Mouse (Mus musculus): Measurements from ENCODE around the gene Asb16. TPM values are rescaled to one million over a fixed set of nuclear protein-coding genes. Genes with fewer than 3 reads are reported as not detected.

The Asb16 gene
- polyA plus RNA-seq, 1 experiment from 2014 or later, result not detected

GRCm38 (mm10) chr11:102317298-102317900, 48.9 kb downstream of the Asb16 start:
- H3K4me3 ChIP-seq, result peak overlapping the region; percentile 100
- peak; percentile 3; the same call in 1 of the 2 replicates for ATAC-seq (ENCODE audit: low FRiP score, low read depth)
- peak overlapping the region; percentile 100 for H3K9ac ChIP-seq (replicated peaks)
- under 1% methylated on average over 74 of the region's 87 CpGs for WGBS
- peaks cover 32% of the 10 kb centered on the region for H3K36me3 ChIP-seq
- peak overlapping the region; percentile 85 for H3K4me2 ChIP-seq (replicated peaks)
- H3K4me1 ChIP-seq, result peaks cover 21% of the 10 kb centered on the region
- peak overlapping the region; percentile 100 for H3K27ac ChIP-seq (replicated peaks)
- H3K27me3 ChIP-seq, result no peaks in the 10 kb centered on the region; the same call in 1 of the 2 replicates
- H3K9me3 ChIP-seq, result no peaks in the 10 kb centered on the region

GRCm38 (mm10) chr11:102317901-102318575, 49.5 kb downstream of the Asb16 start:
- Histone ChIP-seq H3K4me3 (peak overlapping the region; percentile 100), H3K27me3 (no peaks in the 10 kb centered on the region; the same call in 1 of the 2 replicates), H3K27ac (replicated peaks) (peak overlapping the region; percentile 100), H3K9me3 (no peaks in the 10 kb centered on the region), H3K4me1 (peaks cover 21% of the 10 kb centered on the region), H3K4me2 (replicated peaks) (peak overlapping the region; percentile 85), H3K36me3 (peaks cover 25% of the 10 kb centered on the region), H3K9ac (replicated peaks) (peak overlapping the region; percentile 100)
- 0% methylated on average over 29 of the region's 77 CpGs for WGBS
- peak; percentile 64 for ATAC-seq (ENCODE audit: low FRiP score, low read depth)

GRCm38 (mm10) chr11:102318576-102319409, 50.2 kb downstream of the Asb16 start:
- no peak for ATAC-seq (ENCODE audit: low FRiP score, low read depth)
- under 1% methylated on average over 60 of the region's 84 CpGs for WGBS
- Histone ChIP-seq H3K27ac (replicated peaks) (peak overlapping the region; percentile 100), H3K4me1 (peaks cover 21% of the 10 kb centered on the region), H3K27me3 (no peaks in the 10 kb centered on the region; the same call in 1 of the 2 replicates), H3K9ac (replicated peaks) (peak overlapping the region; percentile 100), H3K4me2 (replicated peaks) (peak overlapping the region; percentile 85), H3K9me3 (no peaks in the 10 kb centered on the region), H3K4me3 (peak overlapping the region; percentile 100), H3K36me3 (peaks cover 18% of the 10 kb centered on the region)

DNA sequence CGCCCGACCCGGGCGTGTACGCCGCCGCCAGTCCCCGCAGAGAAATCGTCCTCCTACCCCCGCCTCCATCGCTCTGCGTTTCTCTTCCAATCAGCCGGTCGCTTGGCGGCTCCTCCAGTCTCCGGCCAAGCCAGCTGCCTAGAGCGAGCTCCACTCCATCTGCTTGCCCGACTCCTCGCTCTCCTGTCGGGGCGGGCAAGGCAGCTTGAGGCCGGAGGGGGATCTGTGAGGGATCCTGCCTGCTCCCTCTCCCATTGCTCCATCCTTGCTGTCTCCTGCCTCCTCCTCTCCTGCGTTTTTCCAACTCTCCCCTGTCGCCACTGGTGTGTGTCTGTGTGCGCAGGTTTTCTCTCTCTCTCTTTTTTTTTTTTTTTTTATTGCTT, 50.9 kb downstream of the Asb16 start, which contains the start of gene Ubtf:
TSS of gene Ubtf (minus strand) at position 333 of the 383 bp plus-strand sequence.
- Histone ChIP-seq H3K9me3 (no peaks in the 10 kb centered on the region), H3K4me2 (replicated peaks) (peak within 1 kb of the TSS; percentile 85), H3K9ac (replicated peaks) (peak within 1 kb of the TSS; percentile 100), H3K36me3 (peaks cover 12% of the 10 kb centered on the region), H3K27ac (replicated peaks) (peak within 1 kb of the TSS; percentile 100), H3K27me3 (no peaks in the 10 kb centered on the region; the same call in 1 of the 2 replicates), H3K4me1 (peaks cover 21% of the 10 kb centered on the region), H3K4me3 (peak within 1 kb of the TSS; percentile 100)
- under 1% methylated on average over 24 of the region's 25 CpGs for WGBS
- ATAC-seq (ENCODE audit: low FRiP score, low read depth), result peak; percentile 21; the same call in 1 of the 2 replicates

DNA sequence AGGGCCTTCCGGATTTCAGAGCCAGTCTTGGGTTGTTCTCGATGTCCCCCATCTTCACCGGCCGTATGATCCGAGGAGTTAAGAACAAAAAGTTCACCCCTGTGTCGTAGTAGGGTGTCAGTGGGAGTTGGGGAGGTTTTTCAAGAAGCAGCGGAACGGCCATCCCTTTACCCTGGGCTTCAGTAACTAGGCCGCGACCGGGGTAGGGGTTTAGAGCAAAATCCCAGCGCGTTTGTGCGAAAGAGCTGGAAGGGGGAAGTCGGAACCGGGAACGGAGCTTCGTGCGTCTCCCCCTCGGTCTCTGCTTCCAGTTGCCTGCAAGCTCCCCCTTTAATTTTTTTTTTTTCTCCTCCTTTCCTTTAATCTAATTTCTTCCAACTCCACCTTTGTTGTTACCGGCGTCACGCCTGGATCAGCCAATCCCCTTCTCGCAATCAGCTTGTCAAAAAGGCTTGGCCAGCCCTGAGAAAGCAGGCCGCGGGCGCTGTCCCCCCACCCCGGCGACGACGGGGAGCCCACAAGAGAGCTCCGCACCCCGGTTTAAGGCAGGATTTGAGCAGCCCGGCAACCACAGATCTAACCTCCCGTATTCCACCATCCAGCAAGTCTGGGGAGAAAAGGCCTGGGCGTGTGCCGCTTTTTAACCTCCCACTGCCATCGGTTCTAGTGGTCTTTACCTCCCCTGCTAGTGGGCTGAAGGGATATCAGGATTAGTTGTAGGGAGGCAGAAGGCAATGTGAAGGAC, 51.6 kb downstream of the Asb16 start:
- no peak for ATAC-seq (ENCODE audit: low FRiP score, low read depth)
- peaks cover 4% of the 10 kb centered on the region for H3K36me3 ChIP-seq
- peaks cover 21% of the 10 kb centered on the region for H3K4me1 ChIP-seq
- H3K9ac ChIP-seq (replicated peaks), result peak overlapping the region; percentile 100
- under 1% methylated on average over 38 of the region's 38 CpGs for WGBS
- H3K4me3 ChIP-seq, result peak overlapping the region; percentile 100
- H3K27me3 ChIP-seq, result no peaks in the 10 kb centered on the region; the same call in 1 of the 2 replicates
- peak overlapping the region; percentile 100 for H3K27ac ChIP-seq (replicated peaks)
- H3K9me3 ChIP-seq, result no peaks in the 10 kb centered on the region
- H3K4me2 ChIP-seq (replicated peaks), result peak overlapping the region; percentile 85

DNA sequence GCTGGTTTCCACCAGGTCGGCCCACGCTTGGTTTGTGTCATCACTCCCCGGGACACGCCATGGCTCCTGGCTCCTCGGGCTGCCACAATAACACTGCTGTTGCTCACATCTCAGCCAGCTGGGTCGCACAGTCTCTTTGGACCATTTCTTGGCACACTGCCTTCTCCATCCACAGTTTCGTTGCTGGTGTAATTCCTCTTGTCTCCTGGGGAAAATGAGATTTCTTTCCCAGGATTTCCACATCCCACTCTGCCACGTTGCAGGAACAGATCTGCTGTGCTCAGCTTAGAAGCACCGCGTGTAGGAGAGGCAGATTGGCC, 52.1 kb downstream of the Asb16 start:
- Histone ChIP-seq H3K27ac (replicated peaks) (peak overlapping the region; percentile 100), H3K9ac (replicated peaks) (peak overlapping the region; percentile 100), H3K9me3 (no peaks in the 10 kb centered on the region), H3K36me3 (no peaks in the 10 kb centered on the region), H3K27me3 (no peaks in the 10 kb centered on the region; the same call in 1 of the 2 replicates), H3K4me1 (peaks cover 15% of the 10 kb centered on the region), H3K4me3 (peak overlapping the region; percentile 100), H3K4me2 (replicated peaks) (peak overlapping the region; percentile 85)
- ATAC-seq (ENCODE audit: low FRiP score, low read depth), result no peak
- WGBS, result 17% methylated on average over 10 of the region's 10 CpGs

GRCm38 (mm10) chr11:102321931-102322330, 53.4 kb downstream of the Asb16 start:
- Histone ChIP-seq H3K4me3 (no peak overlapping the region), H3K4me2 (replicated peaks) (no peak overlapping the region), H3K36me3 (no peaks in the 10 kb centered on the region), H3K9me3 (no peaks in the 10 kb centered on the region), H3K27me3 (no peaks in the 10 kb centered on the region; the same call in 1 of the 2 replicates), H3K27ac (replicated peaks) (no peak overlapping the region), H3K4me1 (peaks cover 7% of the 10 kb centered on the region), H3K9ac (replicated peaks) (no peak overlapping the region)
- WGBS, result 75% methylated on average over 6 of the region's 6 CpGs
- ATAC-seq (ENCODE audit: low FRiP score, low read depth), result no peak

GRCm38 (mm10) chr11:102323516-102323915, 55.0 kb downstream of the Asb16 start:
- Histone ChIP-seq H3K27ac (replicated peaks) (no peak overlapping the region), H3K9ac (replicated peaks) (no peak overlapping the region), H3K4me1 (peaks cover 7% of the 10 kb centered on the region), H3K27me3 (no peaks in the 10 kb centered on the region; the same call in 1 of the 2 replicates), H3K4me2 (replicated peaks) (no peak overlapping the region), H3K4me3 (no peak overlapping the region), H3K36me3 (no peaks in the 10 kb centered on the region), H3K9me3 (no peaks in the 10 kb centered on the region)
- 87% methylated on average over 1 of the region's 1 CpGs for WGBS
- no peak for ATAC-seq (ENCODE audit: low FRiP score, low read depth)

DNA sequence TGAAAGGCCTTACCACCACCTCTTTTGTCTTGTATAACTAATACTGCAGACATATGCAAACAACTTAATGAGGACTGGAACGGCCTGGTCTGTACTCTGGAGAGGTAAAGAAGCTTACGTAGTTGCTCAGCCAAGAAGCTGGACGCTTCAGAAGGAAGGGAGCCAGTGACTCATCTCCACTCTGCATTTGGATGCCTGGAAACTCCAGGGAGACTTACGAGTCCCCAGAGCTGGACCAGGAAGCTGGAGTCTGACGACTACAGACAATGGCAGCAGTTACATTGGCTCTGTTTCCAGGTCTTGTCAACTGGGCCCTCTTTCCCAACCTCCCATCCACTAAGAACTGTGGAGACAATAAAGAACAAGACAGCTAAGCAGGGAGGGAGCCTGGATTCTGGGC, 58.7 kb downstream of the Asb16 start:
- no peak for ATAC-seq (ENCODE audit: low FRiP score, low read depth)
- H3K27ac ChIP-seq (replicated peaks), result no peak overlapping the region
- H3K36me3 ChIP-seq, result no peaks in the 10 kb centered on the region
- no peak overlapping the region for H3K4me2 ChIP-seq (replicated peaks)
- H3K27me3 ChIP-seq, result no peaks in the 10 kb centered on the region
- no peaks in the 10 kb centered on the region for H3K4me1 ChIP-seq
- WGBS, result 67% methylated on average over 5 of the region's 5 CpGs
- no peak overlapping the region for H3K9ac ChIP-seq (replicated peaks)
- no peak overlapping the region for H3K4me3 ChIP-seq
- H3K9me3 ChIP-seq, result no peaks in the 10 kb centered on the region

DNA sequence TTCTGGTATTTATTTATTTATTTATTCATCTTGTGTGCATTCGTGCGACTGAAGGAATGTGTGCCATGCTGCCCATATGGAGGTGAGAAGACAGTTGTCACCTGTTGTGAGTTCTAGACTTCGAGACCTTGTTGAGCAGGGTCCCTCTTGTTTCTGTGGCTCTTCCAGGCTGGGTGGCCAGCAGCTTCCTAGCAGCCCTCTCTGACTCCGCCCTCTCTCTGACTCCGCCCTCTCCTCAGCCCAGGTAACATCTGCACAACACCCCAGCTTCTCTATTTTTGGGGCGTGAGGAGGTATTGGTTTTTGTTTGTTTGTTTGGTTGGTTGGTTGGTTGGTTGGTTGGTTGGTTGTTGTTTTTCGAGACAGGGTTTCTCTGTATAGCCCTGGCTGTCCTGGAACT, 59.3 kb downstream of the Asb16 start:
- no peak for ATAC-seq (ENCODE audit: low FRiP score, low read depth)
- Histone ChIP-seq H3K4me1 (no peaks in the 10 kb centered on the region), H3K27me3 (no peaks in the 10 kb centered on the region), H3K36me3 (no peaks in the 10 kb centered on the region), H3K4me2 (replicated peaks) (no peak overlapping the region), H3K27ac (replicated peaks) (no peak overlapping the region), H3K4me3 (no peak overlapping the region), H3K9ac (replicated peaks) (no peak overlapping the region), H3K9me3 (no peaks in the 10 kb centered on the region)
- 85% methylated on average over 7 of the region's 7 CpGs for WGBS
